Mouse (Mus musculus): ENCODE results near the gene Trit1. TPM values are rescaled to one million over a fixed set of nuclear protein-coding genes. Genes with fewer than 3 reads are reported as not detected.

Trit1 gene
- total and polyA plus RNA-seq, 2 experiments, result 4.3 to 11.2 TPM

- H3K4me3 ChIP-seq (ENCODE audit: insufficient read depth, low read depth, low read length), result no peak overlapping the region
- 75% methylated on average over 8 of the region's 8 CpGs for WGBS
These were observed 60.5 kb downstream of the Trit1 start for GRCm38 (mm10) chr4:123076928-123077327.

GRCm38 (mm10) chr4:123078231-123078630 is 61.8 kb downstream of the Trit1 start:
- WGBS, result 64% methylated on average over 4 of the region's 4 CpGs
- no peak overlapping the region for H3K27ac ChIP-seq (replicated peaks; ENCODE audit: insufficient read depth, low read depth, low read length)
- H3K79me2 ChIP-seq (ENCODE audit: control insufficient read depth, insufficient read depth, low read length), result no peaks in the 10 kb centered on the region
- no peak overlapping the region for H3K4me3 ChIP-seq (ENCODE audit: insufficient read depth, low read depth, low read length)
- H3K9ac ChIP-seq (ENCODE audit: low read depth, low read length), result no peak overlapping the region
- no peaks in the 10 kb centered on the region for H3K27me3 ChIP-seq (ENCODE audit: control insufficient read depth, insufficient read depth, low read length)
- no peaks in the 10 kb centered on the region for H3K36me3 ChIP-seq (ENCODE audit: control insufficient read depth, insufficient read depth, low read length)
- no peaks in the 10 kb centered on the region for H3K4me1 ChIP-seq (ENCODE audit: control insufficient read depth, insufficient read depth, low read length)
- no peak for TF ChIP-seq POLR2A (IDR thresholded peaks at IDR 0.05; ENCODE audit: extremely low read depth, insufficient read depth, low read length)
- DNase-seq (ENCODE audit: extremely low read depth, low read depth, low spot score), result no peak

More at GRCm38 (mm10) chr4:123076928-123077327, 60.5 kb downstream of the Trit1 start:
- no peak overlapping the region for H3K27ac ChIP-seq (replicated peaks; ENCODE audit: insufficient read depth, low read depth, low read length)
- no peaks in the 10 kb centered on the region for H3K36me3 ChIP-seq (ENCODE audit: control insufficient read depth, insufficient read depth, low read length)
- no peaks in the 10 kb centered on the region for H3K4me1 ChIP-seq (ENCODE audit: control insufficient read depth, insufficient read depth, low read length)
- no peak for DNase-seq (ENCODE audit: extremely low read depth, low read depth, low spot score)
- no peaks in the 10 kb centered on the region for H3K27me3 ChIP-seq (ENCODE audit: control insufficient read depth, insufficient read depth, low read length)
- no peak overlapping the region for H3K9ac ChIP-seq (ENCODE audit: low read depth, low read length)
- H3K79me2 ChIP-seq (ENCODE audit: control insufficient read depth, insufficient read depth, low read length), result no peaks in the 10 kb centered on the region
- TF ChIP-seq POLR2A (IDR thresholded peaks at IDR 0.05; ENCODE audit: extremely low read depth, insufficient read depth, low read length) (no peak), CTCF (IDR thresholded peaks at IDR 0.05; ENCODE audit: low read depth, low read length) (no peak)

GRCm38 (mm10) chr4:123080791-123081190 is 64.4 kb downstream of the Trit1 start:
- Histone ChIP-seq H3K27ac (replicated peaks; ENCODE audit: insufficient read depth, low read depth, low read length) (no peak overlapping the region), H3K27me3 (ENCODE audit: control insufficient read depth, insufficient read depth, low read length) (no peaks in the 10 kb centered on the region), H3K79me2 (ENCODE audit: control insufficient read depth, insufficient read depth, low read length) (no peaks in the 10 kb centered on the region), H3K36me3 (ENCODE audit: control insufficient read depth, insufficient read depth, low read length) (no peaks in the 10 kb centered on the region), H3K9ac (ENCODE audit: low read depth, low read length) (no peak overlapping the region), H3K4me1 (ENCODE audit: control insufficient read depth, insufficient read depth, low read length) (no peaks in the 10 kb centered on the region), H3K4me3 (ENCODE audit: insufficient read depth, low read depth, low read length) (no peak overlapping the region)
- 47% methylated on average over 13 of the region's 13 CpGs for WGBS
- DNase-seq (ENCODE audit: extremely low read depth, low read depth, low spot score), result no peak
- TF ChIP-seq POLR2A (IDR thresholded peaks at IDR 0.05; ENCODE audit: extremely low read depth, insufficient read depth, low read length) (no peak), CTCF (IDR thresholded peaks at IDR 0.05; ENCODE audit: low read depth, low read length) (no peak)

- Histone ChIP-seq H3K36me3 (ENCODE audit: control insufficient read depth, insufficient read depth, low read length) (no peaks in the 10 kb centered on the region), H3K9ac (ENCODE audit: low read depth, low read length) (no peak overlapping the region), H3K27me3 (ENCODE audit: control insufficient read depth, insufficient read depth, low read length) (no peaks in the 10 kb centered on the region), H3K4me1 (ENCODE audit: control insufficient read depth, insufficient read depth, low read length) (no peaks in the 10 kb centered on the region), H3K4me3 (ENCODE audit: insufficient read depth, low read depth, low read length) (no peak overlapping the region), H3K79me2 (ENCODE audit: control insufficient read depth, insufficient read depth, low read length) (no peaks in the 10 kb centered on the region), H3K27ac (replicated peaks; ENCODE audit: insufficient read depth, low read depth, low read length) (no peak overlapping the region)
- DNase-seq (ENCODE audit: extremely low read depth, low read depth, low spot score), result peak; percentile 49
- 80% methylated on average over 20 of the region's 20 CpGs for WGBS
- TF ChIP-seq CTCF (IDR thresholded peaks at IDR 0.05; ENCODE audit: low read depth, low read length) (peak; percentile 89), POLR2A (IDR thresholded peaks at IDR 0.05; ENCODE audit: extremely low read depth, insufficient read depth, low read length) (no peak)
These were observed 66.1 kb downstream of the Trit1 start for GRCm38 (mm10) chr4:123082283-123083163.

DNA sequence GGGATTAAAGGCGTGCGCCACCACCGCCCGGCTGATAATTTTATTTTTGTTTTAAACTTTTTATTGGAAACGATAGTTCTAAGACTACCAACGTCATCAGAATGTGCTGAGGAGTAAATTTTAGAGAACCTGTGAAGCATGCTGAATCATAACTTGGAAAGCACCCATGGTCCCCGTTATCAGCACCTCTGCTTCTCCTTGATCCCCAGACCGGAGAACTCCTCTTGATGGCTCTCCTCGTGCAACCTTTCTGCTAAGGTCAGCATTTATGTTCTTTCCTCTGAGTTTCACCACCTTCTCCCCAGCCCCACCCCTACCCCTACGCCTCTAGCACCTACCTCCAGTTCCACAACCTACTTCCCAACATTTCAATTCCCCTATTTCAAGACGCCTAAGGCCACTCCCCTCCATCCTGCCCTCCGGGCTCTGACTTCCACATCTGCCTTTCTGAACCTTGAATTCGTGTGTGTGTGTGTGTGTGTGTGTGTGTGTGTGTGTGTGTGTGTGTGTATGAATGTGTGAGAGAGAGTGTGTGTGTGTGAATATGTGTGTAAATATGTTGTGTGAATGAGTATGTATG is 67.0 kb downstream of the Trit1 start:
- Histone ChIP-seq H3K27me3 (ENCODE audit: control insufficient read depth, insufficient read depth, low read length) (no peaks in the 10 kb centered on the region), H3K79me2 (ENCODE audit: control insufficient read depth, insufficient read depth, low read length) (no peaks in the 10 kb centered on the region), H3K4me1 (ENCODE audit: control insufficient read depth, insufficient read depth, low read length) (no peaks in the 10 kb centered on the region), H3K9ac (ENCODE audit: low read depth, low read length) (no peak overlapping the region), H3K36me3 (ENCODE audit: control insufficient read depth, insufficient read depth, low read length) (no peaks in the 10 kb centered on the region), H3K4me3 (ENCODE audit: insufficient read depth, low read depth, low read length) (no peak overlapping the region), H3K27ac (replicated peaks; ENCODE audit: insufficient read depth, low read depth, low read length) (no peak overlapping the region)
- WGBS, result 67% methylated on average over 13 of the region's 13 CpGs
- DNase-seq (ENCODE audit: extremely low read depth, low read depth, low spot score), result no peak
- TF ChIP-seq CTCF (IDR thresholded peaks at IDR 0.05; ENCODE audit: low read depth, low read length) (no peak), POLR2A (IDR thresholded peaks at IDR 0.05; ENCODE audit: extremely low read depth, insufficient read depth, low read length) (no peak)

DNA sequence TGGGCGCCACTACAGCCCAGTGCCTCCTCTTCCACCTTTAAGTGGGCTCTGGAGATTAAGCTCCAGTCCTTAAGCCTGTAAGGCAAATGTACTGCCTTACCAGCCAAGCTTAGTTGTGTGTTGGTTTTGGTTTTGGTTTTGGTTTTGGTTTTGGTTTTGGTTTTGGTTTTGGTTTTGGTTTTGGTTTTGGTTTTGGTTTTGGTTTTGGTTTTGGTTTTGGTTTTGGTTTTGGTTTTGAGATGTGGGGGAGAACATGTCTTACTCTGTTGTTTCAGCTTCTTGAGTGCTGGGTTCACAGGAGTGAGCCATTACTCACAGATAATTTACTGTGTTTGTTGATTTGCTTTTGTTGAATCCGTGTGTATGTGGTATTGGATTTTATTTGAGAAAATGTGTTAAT is 68.9 kb downstream of the Trit1 start:
- Histone ChIP-seq H3K79me2 (ENCODE audit: control insufficient read depth, insufficient read depth, low read length) (no peaks in the 10 kb centered on the region), H3K27me3 (ENCODE audit: control insufficient read depth, insufficient read depth, low read length) (no peaks in the 10 kb centered on the region), H3K4me3 (ENCODE audit: insufficient read depth, low read depth, low read length) (no peak overlapping the region), H3K4me1 (ENCODE audit: control insufficient read depth, insufficient read depth, low read length) (no peaks in the 10 kb centered on the region), H3K36me3 (ENCODE audit: control insufficient read depth, insufficient read depth, low read length) (no peaks in the 10 kb centered on the region), H3K9ac (ENCODE audit: low read depth, low read length) (no peak overlapping the region), H3K27ac (replicated peaks; ENCODE audit: insufficient read depth, low read depth, low read length) (no peak overlapping the region)
- no peak for DNase-seq (ENCODE audit: extremely low read depth, low read depth, low spot score)
- TF ChIP-seq CTCF (IDR thresholded peaks at IDR 0.05; ENCODE audit: low read depth, low read length) (no peak), POLR2A (IDR thresholded peaks at IDR 0.05; ENCODE audit: extremely low read depth, insufficient read depth, low read length) (no peak)
- 86% methylated on average over 2 of the region's 2 CpGs for whole genome bisulfite sequencing
